In the genomic region with DNA sequence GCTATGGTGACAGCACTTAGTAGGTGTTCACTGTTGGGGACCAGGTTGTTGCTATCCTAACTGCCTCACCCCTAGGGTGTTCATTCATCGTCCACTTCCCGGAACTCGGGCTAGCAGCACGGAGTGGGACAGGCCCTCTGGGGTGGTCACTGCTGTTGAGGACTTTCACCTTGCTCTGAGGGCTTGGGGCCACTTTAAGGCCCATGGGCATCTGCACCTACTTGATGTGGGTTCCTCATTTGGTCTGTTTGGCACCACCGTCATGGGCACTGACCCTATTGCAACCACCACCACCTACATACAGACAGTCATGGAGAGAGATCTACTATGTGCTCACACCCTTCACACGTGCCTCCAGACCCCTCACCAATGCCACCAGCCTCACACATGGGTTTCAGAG, we compare ENCODE assay signal across 16 mouse cellular contexts. TPM values are rescaled to one million over a fixed set of nuclear protein-coding genes. Genes with fewer than 3 reads are reported as not detected.
DNase-seq lines count a peak whose midpoint lies in the region; ATAC-seq and TF ChIP-seq lines count a peak whose summit lies in the region.
"Had no signal": no experiment of that assay in that cellular context is flagged by ENCODE, and none has a peak within 500 bp of the region (broad histone marks: within the 10 kb centered on the region; RNA-seq: fewer than 3 reads in every experiment).

No protein-coding gene starts in this region.

- 66% methylated on average over 6 of the region's 6 CpGs for WGBS in kidney, adult 2 months
- 81% methylated on average over 6 of the region's 6 CpGs for WGBS in embryonic facial prominence, embryonic 13.5 days
- 85% methylated on average over 6 of the region's 6 CpGs for WGBS in limb, embryonic 15.5 days

- peak overlapping the region; percentile 49 for H3K27ac ChIP-seq in kidney, adult 2 months (ENCODE audit: insufficient read depth, low read depth, low read length)
- peak overlapping the region; percentile 92 for H3K27ac ChIP-seq in ES-E14 (ENCODE audit: insufficient read depth, low read depth, low read length, poor library complexity, severe bottlenecking)
- H3K27ac ChIP-seq in embryonic facial prominence, embryonic 13.5 days = peak overlapping the region; percentile 81
- H3K27ac ChIP-seq in limb, embryonic 15.5 days = peak overlapping the region; percentile 77
- H3K27ac ChIP-seq: macrophage had no signal

- no peak overlapping the region for H3K4me3 ChIP-seq in kidney, adult 2 months (ENCODE audit: insufficient read depth, low read depth, low read length)
- peak overlapping the region; percentile 4 to 5; a peak in 2 of 4 replicates for H3K4me3 ChIP-seq in ES-E14 (ENCODE audit: insufficient read depth in 1 of 2, low read depth in 1 of 2, low read length in 2 of 2, poor library complexity in 1 of 2, severe bottlenecking in 1 of 2)
- no peak overlapping the region for H3K4me3 ChIP-seq in embryonic facial prominence, embryonic 13.5 days
- no peak overlapping the region for H3K4me3 ChIP-seq in limb, embryonic 15.5 days

- peaks cover 14% of the 10 kb centered on the region for H3K36me3 ChIP-seq in kidney, adult 2 months (ENCODE audit: control insufficient read depth, insufficient read depth, low read length)
- H3K36me3 ChIP-seq in ES-E14 (ENCODE audit: control insufficient read depth, insufficient read depth, low read length, poor library complexity, severe bottlenecking) = peaks cover 23% of the 10 kb centered on the region
- H3K36me3 ChIP-seq in embryonic facial prominence, embryonic 13.5 days = peaks cover 38% of the 10 kb centered on the region
- H3K36me3 ChIP-seq in limb, embryonic 15.5 days = peaks cover 28% of the 10 kb centered on the region

- DNase-seq in kidney, adult 2 months = no peak
- DNase-seq in kidney, adult 18-20 months = no peak
- no peak for DNase-seq in ES-E14 (ENCODE audit: low read depth, low spot score)
- DNase-seq in thymus, postnatal 14 days = no peak
- DNase-seq in embryo, embryonic 9.5 days (ENCODE audit: extremely low spot score) = no peak
- DNase-seq: cerebellum, adult 8-10 months; gastrocnemius, postnatal 25 days; liver; right cerebral cortex, postnatal 4 days had no signal

- in situ Hi-C loops in ES-E14 (cut with MboI; ENCODE audit: low sequenced_read_pairs in 2 of 2, unreplicated experiment in 2 of 2) = no loop called here

- no peak for TF ChIP-seq CTCF in kidney, adult 2 months (conservative IDR thresholded peaks at IDR 0.05; ENCODE audit: insufficient read depth, insufficient read length, low read depth, low read length)

- no peak for TF ChIP-seq POLR2A in kidney, adult 2 months (IDR thresholded peaks at IDR 0.05; ENCODE audit: low read depth, low read length)

- no peaks in the 10 kb centered on the region for H3K27me3 ChIP-seq in kidney, adult 2 months (replicated peaks; ENCODE audit: control insufficient read depth, insufficient read depth, low read length)
- no peaks in the 10 kb centered on the region for H3K27me3 ChIP-seq in embryonic facial prominence, embryonic 13.5 days
- H3K27me3 ChIP-seq in limb, embryonic 15.5 days = no peaks in the 10 kb centered on the region

- H3K9me3 ChIP-seq in ES-E14 (ENCODE audit: control insufficient read depth, insufficient read depth, low read depth, low read length) = no peaks in the 10 kb centered on the region
- H3K9me3 ChIP-seq in embryonic facial prominence, embryonic 13.5 days = no peaks in the 10 kb centered on the region
- H3K9me3 ChIP-seq in limb, embryonic 15.5 days = no peaks in the 10 kb centered on the region

- no peak for ATAC-seq in embryonic facial prominence, embryonic 13.5 days (ENCODE audit: insufficient number of reproducible peaks, insufficient read depth, low FRiP score, low TSS enrichment, low read depth)
- no peak for ATAC-seq in limb, embryonic 15.5 days (ENCODE audit: insufficient number of reproducible peaks, low FRiP score, low TSS enrichment, low read depth)
- ATAC-seq: forebrain, embryonic 16.5 days had no signal

- H3K4me2 ChIP-seq in embryonic facial prominence, embryonic 13.5 days = peak overlapping the region; percentile 38; the same call in 1 of the 2 replicates
- no peak overlapping the region; the same call in 1 of the 2 replicates for H3K4me2 ChIP-seq in limb, embryonic 15.5 days

- H3K4me1 ChIP-seq in kidney, adult 2 months (ENCODE audit: control insufficient read depth, insufficient read depth, low read length) = peaks cover 44% of the 10 kb centered on the region
- peaks cover 22 to 61% of the 10 kb centered on the region in 2 experiments for H3K4me1 ChIP-seq in ES-E14 (ENCODE audit: control insufficient read depth in 2 of 2, insufficient read depth in 2 of 2, low read length in 2 of 2, poor library complexity in 1 of 2)
- H3K4me1 ChIP-seq in embryonic facial prominence, embryonic 13.5 days = peaks cover 40% of the 10 kb centered on the region
- peaks cover 54% of the 10 kb centered on the region for H3K4me1 ChIP-seq in limb, embryonic 15.5 days

- 0 out of 2 replicates have a peak overlapping the region, but pooled peaks have one; percentile 36 for H3K9ac ChIP-seq in ES-E14 (ENCODE audit: insufficient read depth, low read depth, low read length, poor library complexity, severe bottlenecking)
- H3K9ac ChIP-seq in embryonic facial prominence, embryonic 13.5 days = no peak overlapping the region
- H3K9ac ChIP-seq in limb, embryonic 15.5 days = no peak overlapping the region

TF ChIP-seq in ES-E14, 5 proteins besides CTCF, POLR2A, EP300 and RAD21:
- no peak for TF ChIP-seq CHD2 (IDR thresholded peaks at IDR 0.05; ENCODE audit: low read depth, low read length)

RNA-seq across cellular contexts. Expression of gene Jup, which starts 10.5 kb away (rescaled TPM):
- 220 and 229 TPM in 2 replicates for polyA plus RNA-seq in kidney, adult 2 months (2012; rRNA removed)
- total RNA-seq in ES-E14 (2012; rRNA removed) = 97.6 and 101 TPM in 2 replicates
- polyA plus RNA-seq in embryonic facial prominence, embryonic 13.5 days (2015; fragmentation: Nextera tagmentation; extraction: Ambion mirVana) = 104 TPM in 2 replicates
- polyA plus RNA-seq in limb, embryonic 15.5 days (2015; fragmentation: Nextera tagmentation; extraction: Ambion mirVana) = 305 and 309 TPM in 2 replicates

RNA-seq across cellular contexts. Expression of gene P3h4, which starts 27.5 kb away (rescaled TPM):
- polyA plus RNA-seq in kidney, adult 2 months (2012; rRNA removed) = 11.9 and 13.9 TPM in 2 replicates
- 39.0 and 44.3 TPM in 2 replicates for total RNA-seq in ES-E14 (2012; rRNA removed)
- polyA plus RNA-seq in embryonic facial prominence, embryonic 13.5 days (2015; fragmentation: Nextera tagmentation; extraction: Ambion mirVana) = 52.2 and 57.2 TPM in 2 replicates
- 107 and 114 TPM in 2 replicates for polyA plus RNA-seq in limb, embryonic 15.5 days (2015; fragmentation: Nextera tagmentation; extraction: Ambion mirVana)

RNA-seq across cellular contexts. Expression of gene Fkbp10, which starts 28.4 kb away (rescaled TPM):
- polyA plus RNA-seq in kidney, adult 2 months (2012; rRNA removed) = 12.5 and 15.9 TPM in 2 replicates
- total RNA-seq in ES-E14 (2012; rRNA removed) = 73.3 and 102 TPM in 2 replicates
- 125 and 134 TPM in 2 replicates for polyA plus RNA-seq in embryonic facial prominence, embryonic 13.5 days (2015; fragmentation: Nextera tagmentation; extraction: Ambion mirVana)
- polyA plus RNA-seq in limb, embryonic 15.5 days (2015; fragmentation: Nextera tagmentation; extraction: Ambion mirVana) = 210 and 239 TPM in 2 replicates
- polyA plus RNA-seq: macrophage had no signal

RNA-seq across cellular contexts. Expression of gene Hap1, which starts 31.2 kb away (rescaled TPM):
- 3.0 and 3.6 TPM in 2 replicates for polyA plus RNA-seq in kidney, adult 2 months (2012; rRNA removed)
- total RNA-seq in ES-E14 (2012; rRNA removed) = 21.4 and 34.2 TPM in 2 replicates
- polyA plus RNA-seq in embryonic facial prominence, embryonic 13.5 days (2015; fragmentation: Nextera tagmentation; extraction: Ambion mirVana) = 5.9 and 7.6 TPM in 2 replicates
- 1.9 and 2.8 TPM in 2 replicates for polyA plus RNA-seq in limb, embryonic 15.5 days (2015; fragmentation: Nextera tagmentation; extraction: Ambion mirVana)
- polyA plus RNA-seq: macrophage had no signal

RNA-seq across cellular contexts. Expression of gene Gast, which starts 52.9 kb away (rescaled TPM):
- polyA plus RNA-seq in kidney, adult 2 months (2012; rRNA removed) = not detected in 2 replicates
- total RNA-seq in ES-E14 (2012; rRNA removed) = 1.6 and 2.9 TPM in 2 replicates
- 1.2 TPM in 1 of 2 replicates, not detected in the other for polyA plus RNA-seq in embryonic facial prominence, embryonic 13.5 days (2015; fragmentation: Nextera tagmentation; extraction: Ambion mirVana)
- 3.1 and 4.0 TPM in 2 replicates for polyA plus RNA-seq in limb, embryonic 15.5 days (2015; fragmentation: Nextera tagmentation; extraction: Ambion mirVana)
- total RNA-seq: gastrocnemius, postnatal 25 days; layer of hippocampus, postnatal 10 days had no signal
- polyA plus RNA-seq: embryonic facial prominence, embryonic 11.5 days; forebrain, embryonic 16.5 days; macrophage; testis, adult 2 months had no signal

Comparison
In these comparisons a context has a peak if more than half of its experiments do, and no peak if none do; other contexts are left out.
1. H3K4me3 ChIP-seq: peak in ES-E14 (2 of 2); none in kidney, adult 2 months (single experiment), embryonic facial prominence, embryonic 13.5 days (single experiment) and limb, embryonic 15.5 days (single experiment).
2. Peak in every context shown above with its lines, with median percentiles within 50 percentile points of each other: H3K27ac ChIP-seq.